Mouse (Mus musculus) liver, embryonic 14.5 days (tissue): Measurements from ENCODE around the gene Exo5. TPM values are rescaled to one million over a fixed set of nuclear protein-coding genes. Genes with fewer than 3 reads are reported as not detected.

Source experiments
- ATAC-seq: fragments of 200-750 bp; cut with Nextera tagmentation; 2 replicates; pipeline ENCODE4 v1.8.0; 2017; ENCODE audit warnings: moderate number of reproducible peaks, mild to moderate bottlenecking, moderate library complexity; ENCODE audit not compliant: insufficient read depth
- DNase-seq, 3 experiments: peaks; one replicate each; pipeline ENCODE4 v3.0.0-alpha.2; 2012 to 2013; ENCODE audit warnings: low read depth in 3 of 3, low spot score in 3 of 3
- H3K27ac ChIP-seq: fragments of 300-500 bp; sonication (generic); 2 replicates; pipeline ENCODE4 v1.5.1; 2014; ENCODE audit warnings: moderate library complexity, mild to moderate bottlenecking, control low read depth, inconsistent platforms
- H3K27me3 ChIP-seq: fragments of 300-500 bp; sonication (generic); 2 replicates; pipeline ENCODE4 v1.6.1; 2014; ENCODE audit warnings: mild to moderate bottlenecking, low read length, moderate library complexity; ENCODE audit not compliant: control insufficient read depth, insufficient read depth
- H3K36me3 ChIP-seq: fragments of 300-500 bp; sonication (generic); replicated peaks from 2 replicates; pipeline ENCODE4 v1.6.1; 2014; ENCODE audit warnings: low read depth; ENCODE audit not compliant: control insufficient read depth, insufficient read depth
- H3K4me1 ChIP-seq, 2 experiments: fragments of 200-500 bp in 1 of 2; fragments of 300-500 bp in 1 of 2; sonication (generic) in 1 of 2; replicated peaks; 2 replicates each; pipeline ENCODE4 v1.6.1; 2012 to 2014; ENCODE audit warnings: antibody characterized with exemption in 1 of 2, inconsistent platforms in 1 of 2, low read length in 1 of 2; ENCODE audit not compliant: control insufficient read depth in 2 of 2, insufficient read depth in 2 of 2
- H3K4me2 ChIP-seq: fragments of 300-500 bp; sonication (generic); 2 replicates; pipeline ENCODE4 v1.6.1; 2014; ENCODE audit warnings: low read depth, mild to moderate bottlenecking, control low read depth, moderate library complexity
- H3K4me3 ChIP-seq, 2 experiments: fragments of 200-500 bp in 1 of 2; fragments of 300-500 bp in 1 of 2; sonication (generic) in 1 of 2; 2 replicates each; pipeline ENCODE4 v1.5.1; 2012 to 2014; ENCODE audit warnings: low read depth in 2 of 2, low read length in 2 of 2, mild to moderate bottlenecking in 2 of 2, control low read depth in 1 of 2, inconsistent platforms in 1 of 2, moderate library complexity in 1 of 2; ENCODE audit not compliant: insufficient read depth in 1 of 2
- H3K9ac ChIP-seq: fragments of 300-500 bp; sonication (generic); replicated peaks from 2 replicates; pipeline ENCODE4 v1.6.1; 2014; ENCODE audit warnings: mild to moderate bottlenecking, control low read depth, moderate library complexity
- H3K9me3 ChIP-seq: fragments of 300-500 bp; sonication (generic); 2 replicates; pipeline ENCODE4 v1.6.1; 2016; ENCODE audit warnings: low read length, mixed read lengths; ENCODE audit not compliant: control insufficient read depth
- CTCF ChIP-seq: IDR thresholded peaks from 2 replicates; pipeline ENCODE4 v1.5.1; 2016; ENCODE audit warnings: antibody characterized with exemption, low read depth, control low read depth
- EP300 ChIP-seq: IDR thresholded peaks from 2 replicates; pipeline ENCODE4 v1.6.1; 2016; ENCODE audit warnings: antibody characterized with exemption, low read depth
- WGBS: fragments of 180-500 bp; shearing (Covaris S2); extraction: QIAGEN DNeasy Blood & Tissue Kit; methylation state at CpG from one replicate; pipeline ENCODE4 v1.1.7; 2014; ENCODE audit not compliant: insufficient replicate concordance; 5-methylcytosine and 5-hydroxymethylcytosine counted together
- polyA plus RNA-seq, 2 experiments: library from polyadenylated mRNA; depleted of rRNA in 1 of 2; stranded (reverse) in 1 of 2; unstranded in 1 of 2; fragments of >200 nt; fragmentation: Nextera tagmentation in 1 of 2; extraction: Ambion mirVana in 1 of 2; gene quantifications; 2 replicates each; pipeline versions ENCODE4 v1.2.1 to v1.2.3; 2012 to 2014

Exo5 gene
- polyA plus RNA-seq, 2 experiments = 5.8 to 7.2 TPM

DNA sequence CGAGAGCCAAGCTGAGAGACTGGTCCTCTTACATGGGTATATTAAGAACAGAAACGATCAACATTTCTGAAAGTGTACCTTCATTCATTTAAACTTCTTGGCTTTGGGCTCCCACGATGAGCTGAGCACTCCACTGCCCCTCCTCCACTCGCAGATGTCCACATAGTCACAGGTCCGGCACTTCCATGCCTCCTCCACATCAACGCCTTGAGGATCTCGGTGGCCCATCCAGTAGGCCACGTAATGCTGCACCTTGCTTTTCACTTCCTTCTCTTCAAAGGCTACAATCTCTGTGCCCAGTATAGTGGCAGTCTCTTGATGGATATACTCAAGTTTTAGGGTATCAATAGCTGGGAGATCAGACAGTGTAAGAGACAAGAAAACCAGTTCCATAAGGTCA lies 3.4 kb downstream of the Exo5 start:
- Histone ChIP-seq H3K36me3 (peaks cover 7% of the 10 kb centered on the region), H3K9me3 (no peaks in the 10 kb centered on the region), H3K9ac (no peak overlapping the region), H3K27ac (no peak overlapping the region), H3K27me3 (no peaks in the 10 kb centered on the region), H3K4me2 (no peak overlapping the region), H3K4me1 (peaks cover 3 to 8% of the 10 kb centered on the region in 2 experiments; a peak in 3 of 4 replicates), H3K4me3 (no peak overlapping the region)
- 87% methylated on average over 8 of the region's 8 CpGs for WGBS
- DNase-seq (no peak), ATAC-seq (no peak)
- no peak for TF ChIP-seq EP300
- no peak for TF ChIP-seq CTCF

DNA sequence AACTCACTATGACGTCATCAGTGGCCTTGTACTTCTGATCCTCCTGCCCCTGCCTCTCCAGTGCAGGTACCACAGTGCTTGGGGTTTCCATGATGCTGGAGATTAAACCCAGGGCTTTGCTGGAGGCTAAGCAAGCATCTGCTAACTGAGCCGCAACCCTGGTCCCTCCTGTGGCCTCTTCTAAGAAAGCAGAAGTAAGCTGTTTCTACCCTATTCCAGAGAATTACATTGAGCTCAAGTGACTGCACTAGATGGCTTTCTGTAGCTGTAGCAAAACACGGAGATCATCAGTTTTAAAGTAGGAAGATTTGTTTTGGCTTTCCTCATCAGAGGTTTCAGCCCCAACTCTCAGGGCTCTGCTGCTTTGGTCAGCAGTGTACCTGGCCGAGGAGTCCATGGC lies 10.3 kb downstream of the Exo5 start:
- 27% methylated on average over 4 of the region's 4 CpGs for WGBS
- no peak overlapping the region for H3K4me3 ChIP-seq
- no peaks in the 10 kb centered on the region for H3K36me3 ChIP-seq
- H3K27me3 ChIP-seq = no peaks in the 10 kb centered on the region
- no peaks in the 10 kb centered on the region for H3K9me3 ChIP-seq
- ATAC-seq (no peak), DNase-seq (no peak)
- TF ChIP-seq EP300 (no peak), CTCF (no peak)
- H3K9ac ChIP-seq = no peak overlapping the region
- no peak overlapping the region for H3K27ac ChIP-seq
- no peak overlapping the region for H3K4me2 ChIP-seq
- H3K4me1 ChIP-seq = no peaks in the 10 kb centered on the region

DNA sequence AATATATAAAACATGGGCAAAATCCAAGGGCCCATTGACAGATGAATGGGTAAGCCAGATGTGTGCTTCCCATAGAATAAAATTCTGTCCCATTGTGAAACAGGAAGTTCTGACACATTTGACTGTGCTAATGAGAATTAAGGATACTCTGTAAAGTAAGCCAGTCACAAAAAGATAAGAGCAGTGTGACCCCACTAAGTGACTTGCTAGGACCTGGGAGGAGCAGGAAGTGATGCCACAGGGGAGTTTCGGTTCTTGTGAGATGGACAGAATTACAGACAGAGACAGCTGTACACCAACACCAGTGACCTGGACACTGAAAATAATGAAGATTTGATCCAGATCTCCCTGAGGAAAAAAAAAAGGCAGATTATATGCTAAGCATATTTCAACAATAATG lies 11.0 kb downstream of the Exo5 start:
- H3K9ac ChIP-seq = no peak overlapping the region
- ATAC-seq (no peak), DNase-seq (no peak)
- TF ChIP-seq CTCF (no peak), EP300 (no peak)
- no peaks in the 10 kb centered on the region for H3K27me3 ChIP-seq
- no peaks in the 10 kb centered on the region for H3K36me3 ChIP-seq
- no peak overlapping the region for H3K4me3 ChIP-seq
- H3K4me2 ChIP-seq = no peak overlapping the region
- no peaks in the 10 kb centered on the region for H3K9me3 ChIP-seq
- H3K4me1 ChIP-seq = no peaks in the 10 kb centered on the region
- WGBS = 16% methylated on average over 1 of the region's 1 CpGs
- H3K27ac ChIP-seq = no peak overlapping the region

DNA sequence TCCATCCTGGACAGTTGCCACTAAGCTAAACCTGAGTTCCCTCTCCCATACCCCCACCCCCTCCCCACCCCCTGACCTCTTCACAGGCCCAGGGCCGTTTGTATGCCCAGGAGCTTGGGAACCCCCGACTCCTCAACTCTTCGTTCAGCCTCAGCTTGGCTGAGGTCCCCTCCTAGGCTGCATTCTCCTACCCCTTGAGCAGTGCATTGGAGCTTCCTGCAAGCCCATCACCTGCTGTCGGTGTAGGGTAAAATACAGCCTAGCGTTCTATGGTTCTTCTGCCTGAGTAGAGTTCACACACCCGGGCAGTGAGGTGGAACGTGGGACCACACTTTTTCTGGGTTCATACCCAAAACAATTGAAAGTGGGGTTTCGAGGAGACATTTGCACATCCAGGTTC lies 11.4 kb downstream of the Exo5 start:
- Histone ChIP-seq H3K9me3 (no peaks in the 10 kb centered on the region), H3K4me2 (no peak overlapping the region), H3K4me3 (no peak overlapping the region), H3K9ac (no peak overlapping the region), H3K27me3 (no peaks in the 10 kb centered on the region), H3K36me3 (no peaks in the 10 kb centered on the region), H3K4me1 (no peaks in the 10 kb centered on the region), H3K27ac (no peak overlapping the region)
- no peak for ATAC-seq
- TF ChIP-seq CTCF (no peak), EP300 (no peak)
- 55% methylated on average over 8 of the region's 8 CpGs for WGBS
- no peak for DNase-seq

DNA sequence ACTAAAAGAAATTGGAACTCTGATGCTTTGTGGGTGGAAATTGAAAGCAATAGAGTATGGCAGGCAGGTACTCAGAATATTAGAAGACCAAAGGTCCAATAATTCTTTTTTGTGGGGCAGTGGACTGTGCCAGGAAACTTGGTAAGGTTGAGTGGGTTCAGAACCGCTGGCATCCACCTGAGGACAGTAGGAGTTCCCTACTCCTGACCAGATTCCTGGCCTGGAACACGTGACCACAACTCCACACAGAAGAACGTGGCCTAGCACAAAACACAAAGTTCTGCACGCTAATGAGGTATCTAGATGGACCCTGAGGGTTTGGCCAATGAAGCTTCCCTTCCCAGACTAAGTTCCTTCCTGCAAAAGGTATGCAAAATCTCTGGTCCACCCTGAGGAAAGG lies 12.0 kb downstream of the Exo5 start:
- no peak overlapping the region for H3K27ac ChIP-seq
- no peak overlapping the region for H3K9ac ChIP-seq
- H3K36me3 ChIP-seq = no peaks in the 10 kb centered on the region
- TF ChIP-seq EP300 = no peak
- no peak for TF ChIP-seq CTCF
- no peaks in the 10 kb centered on the region for H3K4me1 ChIP-seq
- ATAC-seq (no peak), DNase-seq (no peak)
- 45% methylated on average over 4 of the region's 4 CpGs for WGBS
- no peaks in the 10 kb centered on the region for H3K27me3 ChIP-seq
- no peak overlapping the region for H3K4me3 ChIP-seq
- no peaks in the 10 kb centered on the region for H3K9me3 ChIP-seq
- H3K4me2 ChIP-seq = no peak overlapping the region
